Mouse (Mus musculus): ENCODE data around the gene Cnih4. TPM values are rescaled to one million over a fixed set of nuclear protein-coding genes. Genes with fewer than 3 reads are reported as not detected.

The Cnih4 gene
- polyA plus RNA-seq, 1 experiment from 2014 or later: 89.9 TPM

DNA sequence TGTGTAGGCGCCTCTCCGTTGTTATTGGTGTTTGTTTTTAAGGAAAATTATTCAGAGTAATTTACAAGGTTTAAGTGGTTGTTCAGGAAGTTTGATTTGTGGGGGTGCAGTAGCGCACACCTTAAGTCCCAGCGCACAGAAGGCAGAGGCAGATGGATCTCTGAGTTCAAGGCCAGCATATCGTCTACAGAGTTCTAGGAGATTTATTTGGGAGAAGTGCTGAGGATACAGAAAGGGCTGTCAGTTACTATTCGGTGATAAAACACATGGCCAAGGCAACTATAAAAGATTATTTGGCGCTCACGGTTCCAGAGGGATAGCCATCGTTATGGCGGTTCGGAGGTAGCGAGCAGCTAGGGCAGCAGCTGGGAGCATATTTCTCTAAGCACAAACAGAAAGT is 473 bp downstream of the Cnih4 start:
- no peak for ATAC-seq (replicated peaks; ENCODE audit: low FRiP score)
- peak overlapping the region; percentile 85; the same call in 1 of the 2 replicates for H3K27ac ChIP-seq (ENCODE audit: low read depth, low read length)
- WGBS: 19% methylated on average over 12 of the region's 12 CpGs

DNA sequence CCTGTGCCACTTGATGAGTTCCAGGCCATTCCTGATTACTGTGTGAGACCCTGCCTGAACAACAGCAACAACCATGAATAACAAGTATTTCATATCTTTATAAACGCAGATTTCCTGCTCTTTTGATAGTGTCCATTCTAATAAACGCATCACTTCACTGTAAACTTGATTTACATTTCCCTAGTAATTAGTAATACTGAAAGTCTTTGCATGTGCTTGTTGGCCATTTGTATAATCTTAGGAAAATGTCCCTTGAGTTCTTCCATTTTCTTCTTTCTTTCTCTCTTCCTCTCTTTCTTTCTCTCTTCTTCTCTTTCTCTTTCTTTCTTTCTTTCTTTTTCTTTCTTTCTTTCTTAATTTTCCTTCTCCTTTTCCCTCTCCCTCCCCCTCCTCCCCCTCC is 1.7 kb downstream of the Cnih4 start:
- DNase-seq (ENCODE audit: low spot score) (no peak), ATAC-seq (replicated peaks; ENCODE audit: low FRiP score) (no peak)
- Histone ChIP-seq H3K4me2 (ENCODE audit: low read depth, low read length, severe bottlenecking) (no peak overlapping the region), H3K27me3 (ENCODE audit: control insufficient read depth, insufficient read depth, low read length) (no peaks in the 10 kb centered on the region), H3K9me3 (ENCODE audit: control insufficient read depth, low read length) (no peaks in the 10 kb centered on the region), H3K27ac (ENCODE audit: low read depth, low read length) (no peak overlapping the region), H3K9ac (ENCODE audit: low read length) (no peak overlapping the region), H3K4me1 (replicated peaks; ENCODE audit: control insufficient read depth, insufficient read depth, low read length) (no peaks in the 10 kb centered on the region; the same call in 1 of the 2 replicates), H3K4me3 (ENCODE audit: low read depth, low read length) (peak overlapping the region; percentile 6; the same call in 1 of the 2 replicates), H3K36me3 (ENCODE audit: control insufficient read depth, insufficient read depth, low read length) (no peaks in the 10 kb centered on the region)
- 89% methylated on average over 2 of the region's 2 CpGs for WGBS

More for the DNA sequence above, 473 bp downstream of the Cnih4 start:
- Histone ChIP-seq H3K4me3 (ENCODE audit: low read depth, low read length) (peak overlapping the region; percentile 78), H3K27me3 (ENCODE audit: control insufficient read depth, insufficient read depth, low read length) (no peaks in the 10 kb centered on the region), H3K4me2 (ENCODE audit: low read depth, low read length, severe bottlenecking) (peak overlapping the region; percentile 70), H3K4me1 (replicated peaks; ENCODE audit: control insufficient read depth, insufficient read depth, low read length) (no peaks in the 10 kb centered on the region; the same call in 1 of the 2 replicates), H3K36me3 (ENCODE audit: control insufficient read depth, insufficient read depth, low read length) (no peaks in the 10 kb centered on the region), H3K9me3 (ENCODE audit: control insufficient read depth, low read length) (no peaks in the 10 kb centered on the region), H3K9ac (ENCODE audit: low read length) (peak overlapping the region; percentile 73)
- DNase-seq (ENCODE audit: low spot score): no peak

DNA sequence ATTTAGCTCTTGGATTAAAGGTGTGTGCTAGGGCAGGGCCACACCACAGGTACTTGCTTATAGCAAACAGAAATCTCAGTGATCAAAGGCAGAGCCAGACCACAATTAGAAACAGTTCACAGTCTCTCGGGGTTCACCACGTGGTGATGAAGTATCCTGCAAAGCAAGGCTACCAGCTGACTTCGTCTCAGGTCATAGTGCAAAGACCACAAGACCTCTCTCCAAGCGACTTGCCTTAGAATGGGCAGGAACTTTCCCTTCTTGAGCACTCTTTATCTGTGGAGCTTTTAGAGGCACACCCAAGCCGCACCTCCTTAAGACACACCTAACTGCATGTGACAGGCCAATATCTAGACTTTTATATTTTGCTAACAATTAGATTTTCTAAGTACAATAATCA is 4.0 kb downstream of the Cnih4 start:
- DNase-seq (ENCODE audit: low spot score) (no peak), ATAC-seq (replicated peaks; ENCODE audit: low FRiP score) (no peak)
- Histone ChIP-seq H3K4me1 (replicated peaks; ENCODE audit: control insufficient read depth, insufficient read depth, low read length) (no peaks in the 10 kb centered on the region; the same call in 1 of the 2 replicates), H3K27me3 (ENCODE audit: control insufficient read depth, insufficient read depth, low read length) (no peaks in the 10 kb centered on the region), H3K9ac (ENCODE audit: low read length) (no peak overlapping the region), H3K9me3 (ENCODE audit: control insufficient read depth, low read length) (no peaks in the 10 kb centered on the region), H3K27ac (ENCODE audit: low read depth, low read length) (no peak overlapping the region), H3K36me3 (ENCODE audit: control insufficient read depth, insufficient read depth, low read length) (no peaks in the 10 kb centered on the region), H3K4me2 (ENCODE audit: low read depth, low read length, severe bottlenecking) (no peak overlapping the region), H3K4me3 (ENCODE audit: low read depth, low read length) (no peak overlapping the region)
- WGBS: 74% methylated on average over 5 of the region's 5 CpGs

DNA sequence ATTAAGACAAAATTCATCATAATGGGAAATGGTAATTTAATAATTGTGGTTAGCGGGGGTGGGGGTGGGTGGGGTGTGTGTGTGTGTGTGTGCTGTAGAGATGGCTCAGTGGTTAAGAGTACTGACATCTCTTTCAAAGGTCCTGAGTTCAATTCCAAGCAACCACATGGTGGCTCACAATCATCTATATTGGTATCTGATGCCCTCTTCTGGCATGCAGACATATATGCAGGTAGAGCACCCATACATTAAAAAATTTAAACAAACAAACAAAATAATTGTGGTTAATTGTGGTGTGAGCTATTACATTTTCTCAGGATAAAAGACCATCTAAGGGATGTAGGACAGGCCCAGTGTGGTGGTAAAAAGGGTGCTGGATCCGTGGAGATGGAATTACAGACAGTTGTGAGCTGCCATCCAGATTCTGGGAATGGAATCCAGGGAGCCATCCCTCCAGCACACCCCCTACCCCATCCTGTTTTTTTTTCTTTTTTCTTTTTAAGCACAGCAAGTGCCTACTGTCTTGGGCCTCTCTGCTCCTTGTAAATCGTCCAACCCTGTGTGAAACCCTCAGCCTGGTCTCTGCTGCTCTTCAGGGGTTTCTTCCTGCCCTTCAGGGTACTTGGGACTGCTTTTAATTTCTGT is 5.0 kb downstream of the Cnih4 start:
- Histone ChIP-seq H3K27me3 (ENCODE audit: control insufficient read depth, insufficient read depth, low read length) (no peaks in the 10 kb centered on the region), H3K4me1 (replicated peaks; ENCODE audit: control insufficient read depth, insufficient read depth, low read length) (no peaks in the 10 kb centered on the region; the same call in 1 of the 2 replicates), H3K4me2 (ENCODE audit: low read depth, low read length, severe bottlenecking) (no peak overlapping the region), H3K27ac (ENCODE audit: low read depth, low read length) (no peak overlapping the region), H3K4me3 (ENCODE audit: low read depth, low read length) (no peak overlapping the region), H3K9ac (ENCODE audit: low read length) (no peak overlapping the region), H3K9me3 (ENCODE audit: control insufficient read depth, low read length) (no peaks in the 10 kb centered on the region), H3K36me3 (ENCODE audit: control insufficient read depth, insufficient read depth, low read length) (no peaks in the 10 kb centered on the region)
- DNase-seq (ENCODE audit: low spot score) (no peak), ATAC-seq (replicated peaks; ENCODE audit: low FRiP score) (no peak)
- 77% methylated on average over 3 of the region's 3 CpGs for WGBS

DNA sequence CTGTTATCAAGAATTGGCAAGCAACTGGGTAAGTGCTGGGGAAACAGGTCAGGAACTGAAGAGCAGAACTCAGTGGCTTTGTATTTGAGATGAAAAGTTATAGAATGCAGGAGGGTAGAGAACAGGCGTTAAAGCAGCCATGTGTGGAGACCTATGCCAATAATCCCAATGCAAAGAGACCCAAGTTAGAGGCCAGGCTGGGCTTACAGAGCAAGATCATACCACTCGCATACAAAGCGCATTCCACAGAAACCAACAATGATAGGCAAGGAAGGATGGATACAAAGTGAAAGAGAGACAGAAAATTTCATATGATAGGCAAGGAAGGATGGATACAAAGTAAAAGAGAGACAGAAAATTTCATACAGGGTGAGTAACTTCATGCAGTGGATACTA is 5.9 kb downstream of the Cnih4 start:
- Histone ChIP-seq H3K27ac (ENCODE audit: low read depth, low read length) (no peak overlapping the region), H3K4me1 (replicated peaks; ENCODE audit: control insufficient read depth, insufficient read depth, low read length) (no peaks in the 10 kb centered on the region), H3K36me3 (ENCODE audit: control insufficient read depth, insufficient read depth, low read length) (no peaks in the 10 kb centered on the region), H3K4me2 (ENCODE audit: low read depth, low read length, severe bottlenecking) (no peak overlapping the region; the same call in 1 of the 2 replicates), H3K9ac (ENCODE audit: low read length) (no peak overlapping the region), H3K9me3 (ENCODE audit: control insufficient read depth, low read length) (no peaks in the 10 kb centered on the region), H3K4me3 (ENCODE audit: low read depth, low read length) (peak overlapping the region; percentile 90), H3K27me3 (ENCODE audit: control insufficient read depth, insufficient read depth, low read length) (no peaks in the 10 kb centered on the region)
- ATAC-seq (replicated peaks; ENCODE audit: low FRiP score) (peak; percentile 34; the same call in 1 of the 2 replicates), DNase-seq (ENCODE audit: low spot score) (no peak)
- 67% methylated on average over 3 of the region's 3 CpGs for WGBS

DNA sequence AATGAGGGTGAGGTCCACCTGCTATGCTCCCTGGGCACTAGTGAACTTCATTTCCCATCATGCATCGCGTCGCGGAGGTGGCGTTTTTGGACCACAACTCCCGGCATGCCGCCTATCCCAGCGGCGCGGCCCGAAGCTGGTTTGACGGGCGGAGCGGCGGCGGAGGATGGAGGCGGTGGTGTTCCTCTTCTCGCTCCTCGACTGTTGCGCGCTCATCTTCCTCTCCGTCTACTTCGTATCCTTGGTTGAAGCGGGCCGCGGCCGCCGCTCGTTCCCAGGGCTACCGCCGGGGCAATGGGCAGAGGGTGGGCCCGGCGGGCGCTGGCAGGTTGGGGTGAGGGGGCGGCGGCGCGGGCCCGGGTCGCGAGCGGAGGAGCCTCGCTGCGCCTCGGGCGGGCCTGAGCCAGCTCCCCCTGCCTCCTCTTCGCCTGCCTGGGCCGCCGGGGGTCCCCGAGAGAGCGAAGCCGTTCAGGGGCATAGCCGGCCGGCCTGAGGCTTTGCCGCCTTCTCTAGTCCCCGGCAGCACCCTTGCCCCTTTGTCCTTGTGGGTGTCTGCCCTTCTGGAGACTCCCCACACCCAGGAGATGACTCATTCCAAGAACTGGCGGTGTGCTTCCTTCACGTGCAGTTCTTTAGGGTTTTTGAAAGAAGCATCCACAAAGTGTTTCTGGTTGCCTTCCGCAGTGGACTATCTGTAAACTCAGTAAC is 6.5 kb downstream of the Cnih4 start:
- Histone ChIP-seq H3K27me3 (ENCODE audit: control insufficient read depth, insufficient read depth, low read length) (no peaks in the 10 kb centered on the region), H3K9ac (ENCODE audit: low read length) (peak overlapping the region; percentile 94), H3K36me3 (ENCODE audit: control insufficient read depth, insufficient read depth, low read length) (no peaks in the 10 kb centered on the region), H3K9me3 (ENCODE audit: control insufficient read depth, low read length) (no peaks in the 10 kb centered on the region), H3K4me1 (replicated peaks; ENCODE audit: control insufficient read depth, insufficient read depth, low read length) (no peaks in the 10 kb centered on the region), H3K4me3 (ENCODE audit: low read depth, low read length) (peak overlapping the region; percentile 90), H3K4me2 (ENCODE audit: low read depth, low read length, severe bottlenecking) (peak overlapping the region; percentile 55), H3K27ac (ENCODE audit: low read depth, low read length) (peak overlapping the region; percentile 78)
- WGBS: under 1% methylated on average over 59 of the region's 59 CpGs
- peak; percentile 93 for ATAC-seq (replicated peaks; ENCODE audit: low FRiP score)
- peak; percentile 94 for DNase-seq (ENCODE audit: low spot score)

DNA sequence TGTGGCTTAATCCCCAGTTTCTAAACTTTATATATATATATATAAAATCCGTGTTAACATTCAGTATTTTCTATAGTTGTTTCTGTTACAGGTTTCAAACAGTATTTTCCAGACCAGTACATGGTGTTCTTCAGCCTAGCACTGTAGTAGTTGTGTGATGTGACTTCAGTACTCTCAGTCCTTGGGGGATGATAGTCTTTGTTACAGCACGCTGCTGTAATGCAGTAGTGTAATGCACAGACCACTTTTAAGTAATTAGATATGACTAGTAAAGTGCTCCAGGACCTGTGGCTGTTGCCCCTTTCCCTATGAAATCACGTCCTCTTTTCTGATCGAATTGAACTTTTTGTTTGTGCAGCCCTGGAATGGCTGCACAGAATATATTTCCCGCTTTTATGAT is 7.0 kb downstream of the Cnih4 start:
- peak overlapping the region; percentile 55 for H3K4me2 ChIP-seq (ENCODE audit: low read depth, low read length, severe bottlenecking)
- no peak for ATAC-seq (replicated peaks; ENCODE audit: low FRiP score)
- no peak for DNase-seq (ENCODE audit: low spot score)
- H3K27me3 ChIP-seq (ENCODE audit: control insufficient read depth, insufficient read depth, low read length): no peaks in the 10 kb centered on the region
- no peak overlapping the region for H3K27ac ChIP-seq (ENCODE audit: low read depth, low read length)
- no peaks in the 10 kb centered on the region for H3K9me3 ChIP-seq (ENCODE audit: control insufficient read depth, low read length)
- H3K36me3 ChIP-seq (ENCODE audit: control insufficient read depth, insufficient read depth, low read length): no peaks in the 10 kb centered on the region
- 42% methylated on average over 5 of the region's 5 CpGs for WGBS
- H3K4me3 ChIP-seq (ENCODE audit: low read depth, low read length): peak overlapping the region; percentile 90
- H3K9ac ChIP-seq (ENCODE audit: low read length): peak overlapping the region; percentile 94
- no peaks in the 10 kb centered on the region for H3K4me1 ChIP-seq (replicated peaks; ENCODE audit: control insufficient read depth, insufficient read depth, low read length)

DNA sequence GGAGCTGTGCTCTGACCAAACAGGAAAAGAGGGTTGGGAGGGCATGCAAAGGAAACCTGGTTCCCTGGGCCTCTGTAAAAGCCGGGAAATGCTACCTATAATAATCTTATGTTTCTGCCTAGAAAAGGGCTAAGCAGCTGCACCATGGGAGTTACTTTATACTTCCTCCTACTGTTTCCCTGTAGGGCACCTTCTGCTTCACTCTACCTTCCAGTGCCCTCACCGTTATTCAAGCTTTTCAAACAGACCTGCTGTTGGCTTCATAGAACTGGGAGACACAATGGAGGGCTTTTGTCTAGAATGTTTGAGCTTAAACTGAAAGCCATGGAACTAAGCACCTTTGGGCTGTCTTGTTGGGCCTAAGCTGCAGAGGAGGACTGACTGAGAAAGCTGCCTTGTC is 23.3 kb downstream of the Cnih4 start:
- H3K4me1 ChIP-seq (replicated peaks; ENCODE audit: control insufficient read depth, insufficient read depth, low read length): no peaks in the 10 kb centered on the region
- H3K9me3 ChIP-seq (ENCODE audit: control insufficient read depth, low read length): no peaks in the 10 kb centered on the region
- no peak overlapping the region for H3K27ac ChIP-seq (ENCODE audit: low read depth, low read length)
- WGBS: 81% methylated on average over 2 of the region's 2 CpGs
- ATAC-seq (replicated peaks; ENCODE audit: low FRiP score): no peak
- no peak overlapping the region for H3K4me3 ChIP-seq (ENCODE audit: low read depth, low read length)
- H3K9ac ChIP-seq (ENCODE audit: low read length): no peak overlapping the region
- no peak overlapping the region for H3K4me2 ChIP-seq (ENCODE audit: low read depth, low read length, severe bottlenecking)
- no peak for DNase-seq (ENCODE audit: low spot score)
- no peaks in the 10 kb centered on the region for H3K27me3 ChIP-seq (ENCODE audit: control insufficient read depth, insufficient read depth, low read length)
- H3K36me3 ChIP-seq (ENCODE audit: control insufficient read depth, insufficient read depth, low read length): peaks cover 14% of the 10 kb centered on the region
